Mouse (Mus musculus) adrenal gland, postnatal 4 days (tissue): ENCODE results near the gene Eif4e2. TPM values are rescaled to one million over a fixed set of nuclear protein-coding genes. Genes with fewer than 3 reads are reported as not detected.

Experiments
- DNase-seq, 2 experiments: peaks; one replicate each; pipeline ENCODE4 v3.0.0; 2021 to 2022; ENCODE audit warnings: low spot score in 2 of 2, mixed read lengths in 2 of 2
- long read RNA-seq, 2 experiments: library from polyadenylated mRNA; stranded (forward); transcript quantifications; one replicate each; pipeline ENCODE4 v2.0.0; 2021
- total RNA-seq, 2 experiments: library from RNA; stranded (reverse); gene quantifications; 2 replicates each; pipeline ENCODE4 v1.2.3; 2021

The Eif4e2 gene
- 100 to 1,000 TPM; 107 to 109 TPM for total RNA-seq
- long read RNA-seq, experiment 1, transcript Eif4e2-206 (7 exons, 1,807 nt): minor isoform, 16 of 95 reads
- long read RNA-seq, experiment 1, transcript Eif4e2-204 (7 exons, 1,119 nt): major isoform, 34 of 95 reads
- long read RNA-seq, experiment 1, transcript Eif4e2-202 (7 exons, 3,394 nt): minor isoform, 6 of 95 reads
- long read RNA-seq, experiment 1, transcript Eif4e2-203 (6 exons, 1,569 nt): minor isoform, 5 of 95 reads
- long read RNA-seq, experiment 1, partial matches to known transcripts: 5 of 95 reads
- long read RNA-seq, experiment 1, other reads (novel, unspliced or antisense): 24 of 95 reads
- long read RNA-seq, experiment 2, transcript Eif4e2-202 (7 exons, 3,394 nt): minor isoform, 14 of 142 reads
- long read RNA-seq, experiment 2, transcript Eif4e2-203 (6 exons, 1,569 nt): minor isoform, 13 of 142 reads
- long read RNA-seq, experiment 2, transcript Eif4e2-204 (7 exons, 1,119 nt): major isoform, 35 of 142 reads
- long read RNA-seq, experiment 2, transcript Eif4e2-206 (7 exons, 1,807 nt): minor isoform, 18 of 142 reads
- long read RNA-seq, experiment 2, partial matches to known transcripts: 16 of 142 reads
- long read RNA-seq, experiment 2, other reads (novel, unspliced or antisense): 33 of 142 reads

GRCm38 (mm10) chr1:87213735-87214704 is at the start of gene Eif4e2:
Gene Eif4e2 (plus strand): TSS chr1:87213914.
- peak; percentile 86 to 87 for DNase-seq

DNA sequence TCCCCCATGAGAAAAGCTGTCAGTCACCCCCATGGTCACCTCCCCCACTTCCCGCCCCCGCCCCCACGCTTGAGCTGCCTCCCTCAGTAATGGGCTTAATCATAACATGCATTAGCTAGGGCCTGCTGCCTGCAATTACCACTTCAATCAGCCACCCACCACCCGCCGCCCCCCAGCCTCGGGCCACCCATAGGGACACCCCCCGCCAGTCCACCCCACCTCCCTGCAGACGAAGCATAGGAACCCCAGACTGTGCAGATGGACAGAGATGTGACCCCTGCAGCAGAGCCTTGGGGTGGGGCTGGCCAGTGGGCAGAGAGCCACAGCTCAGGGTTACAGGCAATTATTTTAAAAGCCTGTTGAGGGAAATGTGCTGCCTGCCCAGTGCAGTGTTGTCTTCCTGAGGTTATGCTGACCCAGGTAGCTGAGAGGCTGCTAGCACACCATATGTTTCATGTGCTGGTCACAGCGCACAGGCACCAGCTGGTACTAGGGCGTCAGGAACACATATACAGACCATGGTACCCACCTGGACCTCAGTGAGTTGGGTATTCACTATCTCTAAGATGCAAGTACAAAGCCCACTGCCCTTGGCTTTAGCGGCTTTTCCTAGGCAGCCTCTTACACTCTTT is 49.4 kb upstream of the Eif4e2 start:
- no peak for DNase-seq

- no peak for DNase-seq
Observed at GRCm38 (mm10) chr1:87164796-87165184, 48.9 kb upstream of the Eif4e2 start.

- DNase-seq: no peak
Observed at GRCm38 (mm10) chr1:87170458-87170857, 43.3 kb upstream of the Eif4e2 start.

DNA sequence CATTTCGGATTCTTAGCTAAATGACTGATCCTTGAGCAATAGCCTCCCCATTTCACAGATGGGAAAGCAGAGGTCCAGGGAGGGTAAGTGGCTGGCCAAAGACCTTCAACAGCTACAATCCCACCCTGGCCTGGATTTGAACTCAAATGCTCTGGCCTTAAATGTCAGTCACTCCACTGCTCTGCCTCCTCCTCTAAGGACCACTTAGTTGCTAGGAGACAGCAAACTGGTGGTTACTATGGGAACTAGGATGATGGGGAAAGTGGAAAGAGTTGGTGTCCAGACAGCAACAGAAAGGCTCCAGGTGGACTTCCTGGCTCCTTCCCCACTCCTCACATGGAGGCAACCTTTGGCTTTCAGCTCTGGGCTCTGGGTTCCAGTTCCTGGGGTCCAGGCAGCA is 42.4 kb upstream of the Eif4e2 start:
- no peak for DNase-seq

- no peak for DNase-seq
Observed at GRCm38 (mm10) chr1:87172316-87172715, 41.4 kb upstream of the Eif4e2 start.

GRCm38 (mm10) chr1:87174006-87174955 is 39.4 kb upstream of the Eif4e2 start:
- DNase-seq: peak in 1 of 2 experiments; percentile 43

GRCm38 (mm10) chr1:87175852-87176292 is 37.8 kb upstream of the Eif4e2 start:
- DNase-seq: peak in 1 of 2 experiments; percentile 28

DNA sequence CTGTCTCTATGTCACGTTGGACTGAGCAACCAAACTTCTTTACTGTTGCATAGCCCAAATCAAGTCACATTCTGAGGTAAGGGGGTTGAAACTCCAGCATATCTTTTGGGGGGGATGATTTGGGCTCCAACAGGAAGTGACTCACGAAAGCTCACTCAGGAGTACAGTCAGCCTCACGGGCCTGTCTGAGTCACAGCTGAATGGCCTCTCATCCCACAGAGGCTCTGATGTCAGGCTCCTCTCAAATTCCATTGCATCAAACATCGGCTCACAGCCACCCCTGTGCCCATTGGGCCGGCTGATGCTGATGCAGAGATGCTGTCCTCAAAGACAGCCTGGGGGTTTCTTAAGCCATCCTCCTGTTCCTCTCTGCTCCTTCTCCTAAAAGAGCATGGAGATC is 32.8 kb upstream of the Eif4e2 start:
- no peak for DNase-seq

DNA sequence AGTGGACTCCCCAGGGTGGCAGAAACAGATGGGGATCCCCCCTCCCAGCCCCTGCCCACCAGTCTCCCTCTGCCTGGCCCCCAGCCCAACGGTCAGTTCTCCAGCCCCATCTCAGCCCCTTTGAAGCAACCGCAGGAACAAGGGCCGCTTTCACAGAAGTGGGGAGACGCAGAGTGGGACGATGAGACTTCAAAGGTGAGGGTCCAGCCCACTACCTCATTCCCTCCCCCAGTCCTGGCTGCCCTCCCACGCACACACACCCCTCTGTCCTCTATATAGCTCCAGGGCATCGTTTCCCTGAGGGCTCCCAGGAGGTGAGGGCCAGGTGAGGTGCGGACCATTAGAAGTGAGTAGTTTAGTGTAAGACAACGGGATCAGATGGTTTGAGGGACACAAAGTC is 30.7 kb upstream of the Eif4e2 start, which contains the start of gene Prss56:
Prss56 (plus strand) TSS at position 301 of the 400 bp plus-strand sequence.
- DNase-seq: no peak

- DNase-seq: no peak
Observed at GRCm38 (mm10) chr1:87183998-87184750, 29.5 kb upstream of the Eif4e2 start.

DNA sequence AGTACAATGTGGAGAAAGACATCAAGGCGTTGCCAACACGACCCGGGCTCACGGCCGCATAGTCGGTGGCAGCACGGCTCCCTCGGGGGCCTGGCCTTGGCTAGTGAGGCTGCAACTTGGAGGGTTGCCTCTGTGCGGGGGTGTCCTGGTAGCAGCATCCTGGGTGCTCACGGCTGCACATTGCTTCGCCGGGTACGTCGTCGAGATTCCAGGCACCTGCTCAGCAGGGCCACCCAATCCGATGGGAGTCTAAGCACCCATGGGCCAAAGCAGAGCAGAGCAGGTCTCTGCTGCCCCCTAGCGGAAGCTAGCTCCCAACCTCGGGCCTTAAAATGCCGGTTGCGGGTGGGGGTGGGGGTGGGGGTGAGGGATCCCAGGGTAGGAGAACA is 29.0 kb upstream of the Eif4e2 start:
- peak; percentile 41 to 61 for DNase-seq

- no peak for DNase-seq
Observed at GRCm38 (mm10) chr1:87185526-87185925, 28.2 kb upstream of the Eif4e2 start.

- DNase-seq: no peak
Observed at GRCm38 (mm10) chr1:87186261-87187036, 27.3 kb upstream of the Eif4e2 start.

DNA sequence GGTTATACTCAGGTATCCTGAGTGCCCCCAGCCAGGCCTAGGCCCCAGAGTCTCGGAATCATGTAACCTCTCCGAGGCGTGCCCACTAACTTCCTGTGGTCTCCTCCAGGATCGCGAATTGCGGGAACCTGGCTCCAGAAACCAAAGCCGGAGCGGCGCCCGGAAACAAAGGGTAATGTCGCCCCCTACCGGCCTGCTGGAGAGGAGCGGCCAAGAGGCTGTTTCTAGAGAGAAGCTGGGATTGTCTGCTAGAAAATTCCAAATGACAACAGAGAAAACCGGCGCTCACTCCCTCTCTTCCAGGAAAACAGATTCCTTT is 26.7 kb upstream of the Eif4e2 start:
- peak; percentile 37 to 45 for DNase-seq

DNA sequence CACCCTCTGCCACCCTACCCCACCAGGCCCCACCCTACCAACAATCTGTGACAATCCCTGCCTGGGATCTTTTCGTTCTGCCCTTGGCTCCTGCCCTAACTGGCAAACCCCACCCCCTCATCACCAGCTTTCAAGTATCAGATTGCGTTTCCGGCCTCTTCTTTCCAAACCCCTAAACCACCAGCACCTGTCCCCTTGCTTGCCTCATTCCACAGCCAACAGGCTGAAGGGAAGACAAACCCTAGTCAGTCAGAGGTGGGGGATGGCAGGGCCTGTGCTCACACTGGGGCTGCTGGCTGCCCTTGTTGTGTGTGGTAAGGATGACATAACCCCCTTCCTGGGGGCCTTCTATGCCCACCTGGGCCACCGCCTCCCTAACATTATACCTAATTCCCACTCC is 23.3 kb upstream of the Eif4e2 start, which contains the start of gene Chrnd:
Chrnd (plus strand) TSS at position 179 of the 400 bp plus-strand sequence.
- no peak for DNase-seq

GRCm38 (mm10) chr1:87197296-87197695 is 16.4 kb upstream of the Eif4e2 start:
- no peak for DNase-seq
